Mouse (Mus musculus): Measurements from ENCODE around the gene B4galnt4.
A peak's percentile ranks its signal among the peaks of the same experiment; 100 is the strongest.

Gene B4galnt4

DNA sequence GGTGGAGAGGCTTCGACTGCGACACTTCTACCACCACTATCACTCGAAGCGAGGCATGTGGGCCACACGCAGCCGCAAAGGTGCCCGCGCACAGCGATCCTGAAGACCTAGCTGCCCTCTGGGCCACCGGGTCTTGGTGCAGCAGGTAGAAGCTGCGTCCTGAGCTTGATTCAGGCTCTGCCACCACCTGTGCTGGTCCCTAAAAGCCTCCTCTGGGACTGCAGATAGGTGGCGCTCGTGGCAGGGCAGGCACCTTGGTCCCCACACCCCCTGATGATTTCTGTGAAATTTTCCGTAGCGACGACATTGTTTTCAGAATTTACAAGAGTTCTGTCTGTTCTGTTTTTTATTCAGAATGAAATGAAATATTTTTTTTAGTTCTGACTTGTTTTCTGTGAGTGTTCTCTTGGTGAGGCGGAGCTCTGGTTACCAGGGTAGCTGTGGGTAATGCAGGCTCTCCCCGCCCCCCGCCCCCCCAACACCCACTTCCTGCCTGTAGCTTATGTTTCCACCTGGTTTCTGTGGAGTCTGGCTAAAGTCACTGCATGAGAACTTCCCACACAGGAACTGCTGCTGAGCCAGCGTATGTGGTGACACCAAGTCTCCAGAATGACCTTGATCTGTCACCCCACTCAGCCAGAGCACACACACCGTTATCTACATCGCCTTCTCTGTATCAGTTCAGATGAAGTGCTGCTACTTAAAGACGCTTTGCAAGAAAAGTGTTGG lies 11.3 kb downstream of the B4galnt4 start:
- peak in 1 of 2 experiments; percentile 24 for DNase-seq (ENCODE audit: low spot score in 2 of 2)

DNA sequence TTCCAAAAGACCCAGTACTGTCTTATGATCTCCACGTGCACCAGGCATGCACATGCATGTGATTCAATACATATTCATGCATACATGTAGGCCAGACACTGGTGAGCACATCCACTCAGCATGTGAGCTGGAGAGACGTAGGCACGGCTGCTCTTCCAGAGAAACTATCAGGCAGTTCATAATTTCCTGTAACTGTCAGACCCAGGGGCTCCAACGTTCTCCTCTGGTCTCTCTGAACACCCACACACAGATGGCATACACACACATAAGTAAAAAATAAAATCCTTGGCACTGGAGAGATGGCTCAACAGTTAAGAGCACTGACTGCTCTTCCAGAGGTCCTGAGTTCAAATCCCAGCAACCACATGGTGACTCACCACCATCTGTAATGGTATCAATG lies 12.9 kb downstream of the B4galnt4 start:
- peak in 1 of 2 experiments; percentile 26 for DNase-seq (ENCODE audit: low spot score in 2 of 2)

DNA sequence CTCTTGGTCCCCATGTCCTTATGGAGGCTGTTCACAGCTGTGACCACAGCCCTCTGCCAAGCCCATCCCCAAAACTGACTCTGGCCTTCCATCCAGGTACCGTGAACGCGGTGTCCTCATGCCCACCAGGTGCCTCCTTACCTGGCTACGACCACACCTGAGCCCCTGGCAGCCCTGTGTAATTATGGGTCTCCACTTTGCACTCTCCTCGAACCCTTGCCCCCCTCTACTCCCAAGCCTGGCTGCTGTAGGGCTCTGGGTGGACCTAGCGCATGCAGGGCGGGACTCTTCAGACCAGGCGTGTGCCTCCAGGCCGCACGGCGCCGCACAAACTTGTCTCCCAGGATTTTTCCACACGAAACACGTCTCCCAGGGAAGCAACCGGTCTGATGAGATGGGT lies 16.9 kb downstream of the B4galnt4 start, which contains the start of gene Pkp3:
Gene Pkp3, plus strand, starts transcription at position 378 of the 400 bp plus-strand sequence.
- DNase-seq (ENCODE audit: low spot score in 2 of 2): no peak

DNA sequence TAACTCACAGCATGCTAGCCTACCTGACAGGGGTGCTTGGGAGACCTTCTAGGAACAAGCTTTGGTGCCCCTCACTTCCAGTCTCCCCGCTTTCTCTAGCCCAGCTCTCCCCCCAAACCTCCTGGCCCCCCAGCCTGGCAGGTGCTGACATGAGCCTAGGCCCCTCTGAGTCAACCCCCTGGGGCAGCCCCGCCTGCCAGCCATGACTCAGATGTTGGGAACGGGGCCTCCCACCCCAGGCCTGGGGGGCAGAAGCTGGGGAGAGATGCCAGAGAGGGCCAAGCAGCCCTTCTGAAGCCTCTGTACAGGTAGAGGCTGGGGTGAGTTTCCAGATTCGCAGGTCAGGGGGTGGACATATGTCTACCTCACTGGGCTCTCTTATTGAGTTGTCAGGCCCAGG lies 18.0 kb downstream of the B4galnt4 start:
- DNase-seq (ENCODE audit: low spot score in 2 of 2): no peak

DNA sequence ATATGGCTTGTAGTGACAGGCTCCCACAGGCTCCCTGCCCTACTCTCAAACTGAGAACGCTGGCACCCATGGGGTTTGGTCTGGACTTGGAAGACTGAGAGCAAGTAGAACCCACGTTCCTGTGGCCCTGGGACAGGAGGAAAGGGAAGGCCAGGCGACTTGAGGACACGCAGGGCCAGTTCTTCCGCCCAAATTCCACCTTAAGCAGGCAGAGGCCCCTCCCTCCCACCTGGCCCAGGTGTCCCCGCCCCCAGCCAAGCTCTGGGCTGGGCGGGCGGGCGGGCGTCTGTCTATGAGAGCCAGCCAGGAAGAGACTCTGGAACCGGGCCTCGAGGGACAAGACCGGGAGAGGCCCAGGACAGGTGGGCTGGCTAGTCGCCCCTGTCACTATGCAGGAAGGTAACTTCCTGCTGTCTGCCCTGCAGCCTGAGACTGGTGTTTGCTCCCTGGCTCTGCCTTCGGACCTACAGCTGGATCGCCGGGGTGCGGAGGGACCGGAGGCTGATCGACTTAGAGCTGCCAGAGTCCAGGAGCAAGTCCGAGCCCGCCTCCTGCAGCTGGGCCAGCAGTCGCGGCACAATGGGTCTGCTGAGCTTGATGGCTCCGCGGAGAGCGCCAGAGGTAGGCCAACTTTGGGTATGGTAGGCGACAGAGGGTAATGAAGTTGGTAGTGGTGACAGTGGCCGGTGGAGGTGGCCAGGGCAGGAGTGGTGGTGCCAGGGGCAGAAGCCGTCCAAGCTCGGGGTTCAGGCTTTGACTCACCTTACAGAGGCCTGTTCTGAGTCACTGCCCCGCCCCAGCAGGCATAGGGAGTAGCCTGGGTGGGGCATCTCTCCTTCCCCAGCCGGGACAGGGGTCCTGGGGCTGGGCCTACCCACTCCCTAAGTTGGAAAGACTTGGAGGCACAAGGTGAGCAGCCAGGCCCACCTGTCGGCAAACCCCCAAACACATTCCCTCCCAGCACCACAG lies 18.9 kb downstream of the B4galnt4 start:
- DNase-seq (ENCODE audit: low spot score in 2 of 2): no peak

DNA sequence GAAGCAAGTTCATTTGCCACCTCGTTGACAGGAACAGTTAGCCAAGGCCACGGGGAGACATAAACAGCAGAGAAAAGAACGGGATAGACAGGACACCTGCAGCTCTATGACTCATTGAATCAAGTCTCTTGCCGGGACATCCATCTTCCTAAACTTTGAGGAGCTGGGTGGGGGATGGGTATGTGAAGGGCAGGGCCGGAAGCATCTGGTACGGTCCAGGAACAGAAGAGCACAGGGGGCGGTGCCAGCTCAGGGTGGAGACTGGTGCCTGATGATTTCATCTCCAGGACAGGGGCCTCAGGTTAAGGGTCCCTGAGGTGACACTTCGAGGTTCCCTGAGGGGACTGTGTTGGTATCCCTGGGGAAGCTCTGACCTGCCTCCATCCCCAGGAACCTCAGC lies 27.0 kb downstream of the B4galnt4 start:
- DNase-seq (ENCODE audit: low spot score in 2 of 2): no peak

DNA sequence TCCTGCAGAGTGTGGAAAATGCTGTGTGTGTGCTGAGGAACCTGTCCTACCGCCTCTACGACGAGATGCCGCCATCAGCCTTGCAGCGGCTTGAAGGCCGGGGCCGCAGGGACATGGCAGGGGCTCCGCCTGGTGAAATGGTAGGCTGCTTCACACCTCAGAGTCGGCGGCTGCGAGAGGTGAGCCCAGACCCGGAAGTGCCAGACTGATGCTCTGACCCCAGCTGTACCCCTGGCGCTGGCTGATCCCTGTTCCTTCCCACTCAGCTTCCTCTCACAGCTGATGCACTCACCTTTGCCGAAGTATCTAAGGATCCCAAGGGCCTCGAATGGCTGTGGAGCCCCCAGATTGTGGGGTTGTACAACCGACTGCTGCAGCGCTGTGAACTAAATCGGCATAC lies 27.6 kb downstream of the B4galnt4 start:
- DNase-seq (ENCODE audit: low spot score in 2 of 2): no peak

DNA sequence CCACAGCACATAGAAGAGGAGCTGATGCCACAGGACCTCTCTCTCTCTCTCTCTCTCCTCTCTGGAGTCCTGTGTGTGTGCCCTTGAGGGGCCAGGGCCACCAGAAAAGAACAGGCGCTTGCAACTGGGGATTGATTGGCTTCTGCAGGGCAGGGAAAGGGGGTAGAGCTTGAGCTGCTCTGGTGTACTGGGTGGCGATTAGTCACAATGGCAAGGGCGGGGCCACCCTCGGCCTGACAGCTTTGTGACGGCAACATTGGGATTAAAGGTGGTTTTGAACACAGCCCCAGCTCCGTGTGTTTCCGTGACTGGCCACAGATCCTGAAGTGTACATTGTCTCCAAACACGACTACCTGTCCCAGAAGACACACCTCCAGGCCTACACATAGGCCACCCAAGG lies 29.3 kb downstream of the B4galnt4 start:
- DNase-seq (ENCODE audit: low spot score in 2 of 2): no peak

DNA sequence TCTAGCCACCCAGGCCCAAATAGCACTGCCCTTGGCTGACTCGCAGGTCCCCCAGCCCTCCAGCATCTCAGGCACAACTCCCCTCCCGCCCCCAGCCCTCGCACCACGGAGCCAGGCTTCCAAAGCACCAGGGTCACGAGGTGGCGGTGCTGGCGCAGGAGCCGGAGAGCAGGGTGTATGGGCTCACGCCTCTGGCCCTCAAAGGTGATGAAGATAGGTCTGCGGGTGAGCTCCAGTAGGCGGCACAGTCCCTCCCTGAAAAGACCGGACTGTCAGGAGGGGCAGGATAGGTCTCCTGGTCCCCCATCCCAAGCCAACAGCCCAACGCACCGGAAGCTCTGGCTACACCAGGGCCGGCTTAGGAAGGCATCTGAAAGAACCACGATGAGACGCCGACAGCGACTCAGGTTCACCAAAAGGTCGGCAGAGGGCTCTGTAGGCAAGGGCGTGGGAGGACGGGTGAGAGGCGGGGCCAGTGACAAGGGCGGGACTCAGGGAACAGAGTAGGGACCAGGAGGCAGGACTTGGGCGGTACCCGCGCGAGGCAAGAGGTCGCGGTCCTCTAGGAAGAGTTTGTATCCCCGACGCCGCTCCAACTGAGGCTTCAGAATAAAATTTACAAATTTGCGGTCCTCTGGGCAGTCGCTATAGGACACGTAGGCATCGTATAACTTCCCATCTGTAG lies 31.3 kb downstream of the B4galnt4 start:
- DNase-seq (ENCODE audit: low spot score in 2 of 2): peak in 1 of 2 experiments; percentile 58

DNA sequence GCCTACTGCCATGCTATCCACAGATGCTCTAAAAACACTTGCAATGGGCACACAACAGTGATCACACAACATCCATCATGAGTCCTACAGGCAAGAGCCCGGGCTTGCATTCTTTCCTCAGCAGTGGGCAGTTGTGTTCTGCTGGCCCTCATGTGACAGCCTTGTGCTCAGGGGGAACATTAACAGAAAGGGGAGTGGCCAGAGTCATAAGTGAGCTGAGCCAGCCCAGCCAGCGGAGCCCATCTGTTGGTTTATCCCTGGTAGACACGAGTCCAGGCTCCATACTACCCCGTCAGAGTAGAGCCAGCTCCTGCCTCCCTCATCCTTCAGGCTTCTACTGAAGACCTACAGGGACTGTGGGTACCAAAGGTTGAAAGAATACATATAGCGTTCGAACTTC lies 33.0 kb downstream of the B4galnt4 start:
- no peak for DNase-seq (ENCODE audit: low spot score in 2 of 2)

DNA sequence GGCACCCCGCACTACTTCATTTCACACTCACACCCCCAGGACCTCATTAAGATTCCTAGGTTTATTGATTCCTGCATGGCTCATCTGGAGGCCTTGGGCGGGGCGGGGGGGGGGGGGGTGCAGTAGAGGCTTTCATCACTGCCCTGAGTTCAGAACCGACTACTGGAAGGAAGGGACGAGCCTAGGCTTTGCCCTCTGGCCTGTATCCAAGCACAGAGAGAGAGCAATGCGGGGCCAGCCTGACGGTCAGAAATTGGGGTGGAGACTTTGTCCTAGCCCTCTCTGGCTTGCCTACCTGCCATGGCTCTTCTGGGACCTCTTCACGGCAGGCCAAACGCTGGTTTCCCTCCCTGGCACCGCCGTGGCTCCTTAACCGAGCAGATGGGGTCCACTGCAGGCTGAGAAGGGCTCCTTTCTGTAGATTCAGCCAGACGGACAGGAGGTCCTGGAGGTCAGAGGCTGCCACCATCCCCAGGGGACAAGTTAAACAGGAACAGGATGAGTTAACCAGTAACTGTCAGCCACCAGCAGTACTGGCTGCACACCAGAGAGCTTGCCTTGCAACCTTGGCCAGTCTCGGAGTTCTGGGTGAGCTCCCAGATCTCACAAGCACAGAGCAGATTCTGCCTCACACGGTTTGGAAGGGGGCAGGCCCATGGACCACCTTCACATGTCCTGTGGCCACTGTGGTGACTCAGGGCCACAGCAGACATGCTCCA lies 33.7 kb downstream of the B4galnt4 start:
- DNase-seq (ENCODE audit: low spot score in 2 of 2): no peak

DNA sequence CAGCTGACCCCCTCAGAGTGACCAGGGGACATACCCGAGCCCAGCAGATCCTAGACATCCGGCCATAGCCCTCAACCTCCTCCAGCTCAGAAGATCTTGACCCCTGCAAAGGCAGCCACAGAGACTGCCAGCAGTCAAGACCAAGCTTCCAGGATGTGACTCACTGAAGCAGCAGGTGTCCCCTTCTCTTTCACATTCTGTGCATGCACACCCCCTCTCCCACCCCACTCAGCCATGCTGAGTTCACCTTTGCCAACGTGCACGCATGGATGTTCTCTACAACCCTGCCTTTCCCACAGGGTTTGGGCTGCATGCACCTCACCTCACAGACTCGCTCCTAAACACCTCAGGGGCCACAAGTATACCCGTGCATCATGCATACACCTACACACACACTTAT lies 35.1 kb downstream of the B4galnt4 start:
- DNase-seq (ENCODE audit: low spot score in 2 of 2): no peak

DNA sequence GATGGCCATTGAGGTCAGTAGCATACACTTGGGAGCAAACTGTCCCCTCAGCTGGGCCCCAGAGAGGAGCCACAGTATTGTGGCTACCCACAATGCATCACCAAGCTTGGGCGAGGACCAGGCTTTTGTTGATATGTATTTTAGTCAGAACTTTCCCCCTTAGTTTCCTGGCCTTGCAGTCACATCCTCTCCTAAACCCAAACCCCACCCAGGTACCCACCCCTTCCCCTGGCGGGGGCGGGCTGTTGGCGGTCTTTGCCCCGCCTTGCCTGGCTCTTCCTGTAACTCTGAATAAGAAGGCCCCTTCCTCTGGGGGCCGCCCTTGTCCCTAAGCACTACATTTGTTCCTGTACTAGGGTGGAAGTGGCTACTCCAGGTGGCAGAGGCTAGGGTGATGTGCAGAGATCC lies 35.7 kb downstream of the B4galnt4 start:
- DNase-seq (ENCODE audit: low spot score in 2 of 2): no peak

DNA sequence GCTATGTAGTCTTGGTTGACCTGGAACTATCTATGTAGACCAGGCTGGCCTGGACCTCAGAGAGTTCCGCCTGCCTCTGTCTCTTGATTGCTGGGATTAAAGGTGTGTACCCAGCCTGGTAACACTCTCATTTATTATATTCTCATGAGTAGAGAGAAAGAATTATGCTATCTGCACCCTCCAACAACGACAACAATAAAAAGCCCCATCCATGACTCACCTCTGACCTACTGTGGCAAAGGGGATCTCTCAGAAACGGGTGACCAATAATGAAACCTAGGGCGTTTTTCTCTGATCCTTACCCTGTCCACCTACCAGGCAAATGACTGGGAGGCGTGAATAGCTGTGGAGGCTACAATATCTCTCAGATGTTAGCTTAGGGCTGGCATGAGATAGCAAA lies 36.3 kb downstream of the B4galnt4 start:
- no peak for DNase-seq (ENCODE audit: low spot score in 2 of 2)

DNA sequence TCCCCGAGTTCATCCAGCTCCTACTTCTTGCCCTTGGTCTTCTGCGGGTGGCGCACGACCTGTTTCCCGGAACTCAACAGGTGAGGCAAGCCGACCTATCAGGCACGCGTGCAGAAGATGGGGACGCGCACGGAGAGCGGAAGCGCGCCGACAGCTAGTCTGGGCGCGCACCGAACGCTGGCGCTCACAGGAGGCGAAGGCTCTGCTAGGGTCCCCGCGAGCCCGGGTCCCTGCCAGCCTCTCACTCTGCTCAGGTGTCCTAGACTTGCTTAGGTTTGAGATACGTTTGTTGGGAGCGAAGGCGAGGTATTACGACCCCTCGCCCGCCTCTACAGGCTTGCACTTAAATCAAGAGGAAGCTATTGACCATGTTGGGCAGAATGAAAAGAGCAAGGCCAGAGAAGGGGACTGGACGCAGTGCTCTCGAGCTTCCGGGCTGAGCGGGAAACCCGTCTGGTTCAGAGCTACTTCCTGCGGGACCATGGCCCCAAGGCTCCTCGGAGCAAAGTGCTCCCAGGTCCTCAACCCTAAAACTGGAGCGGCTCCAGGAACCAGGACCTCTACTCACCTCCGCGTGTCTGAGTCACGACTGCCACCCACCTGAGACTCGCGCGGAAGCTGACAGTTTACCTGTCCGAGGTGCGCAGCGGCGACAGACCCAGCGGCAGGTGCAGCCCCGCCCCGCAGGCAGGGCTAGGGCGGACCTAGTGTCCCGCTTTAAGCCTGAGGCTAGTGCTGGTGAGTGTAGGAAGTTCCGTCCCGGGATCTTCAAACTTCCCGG lies 39.2 kb downstream of the B4galnt4 start, which contains the start of gene Sigirr:
Gene Sigirr, minus strand, starts transcription at position 662 of the 781 bp plus-strand sequence.
- DNase-seq (ENCODE audit: low spot score in 2 of 2): no peak

DNA sequence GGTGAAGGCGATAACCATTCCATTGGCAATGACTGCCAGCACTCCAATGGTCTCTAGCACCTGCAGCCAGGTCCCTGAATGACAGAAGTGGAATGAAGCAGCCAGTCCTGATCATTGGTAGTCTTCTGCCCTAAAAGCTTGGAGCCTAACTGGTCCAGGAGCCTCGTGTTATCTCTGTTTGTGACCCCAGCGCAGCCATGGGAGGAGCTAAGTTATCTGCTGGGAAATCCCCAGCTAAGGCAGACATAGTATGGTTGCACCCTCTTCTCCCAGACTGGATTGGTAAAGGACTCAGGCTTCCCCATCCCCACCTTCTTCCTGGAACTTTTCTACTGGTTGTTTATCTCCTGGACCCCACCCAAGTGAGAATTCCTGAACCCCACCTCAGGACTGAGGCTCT lies 42.3 kb downstream of the B4galnt4 start:
- DNase-seq (ENCODE audit: low spot score in 2 of 2): no peak

DNA sequence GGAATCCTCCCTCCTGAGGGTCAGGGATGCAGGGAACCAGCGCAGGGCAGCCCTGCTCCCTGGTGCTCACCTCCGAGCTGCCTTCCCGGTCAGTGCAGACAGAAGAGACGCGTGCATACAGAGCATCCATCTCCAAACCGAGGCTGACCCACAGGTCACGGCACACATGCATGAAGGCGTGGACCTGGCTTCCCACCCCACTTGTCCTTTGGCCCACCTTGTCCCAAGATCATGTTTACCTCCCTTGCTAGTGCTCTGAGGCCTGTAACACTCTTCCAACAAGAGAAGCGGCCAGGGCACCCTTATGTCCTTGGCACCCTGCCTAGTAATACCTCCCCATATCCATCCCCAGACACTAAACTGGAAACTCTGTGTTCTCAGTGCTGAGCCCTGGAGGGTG lies 55.0 kb downstream of the B4galnt4 start:
- no peak for DNase-seq (ENCODE audit: low spot score in 2 of 2)

DNA sequence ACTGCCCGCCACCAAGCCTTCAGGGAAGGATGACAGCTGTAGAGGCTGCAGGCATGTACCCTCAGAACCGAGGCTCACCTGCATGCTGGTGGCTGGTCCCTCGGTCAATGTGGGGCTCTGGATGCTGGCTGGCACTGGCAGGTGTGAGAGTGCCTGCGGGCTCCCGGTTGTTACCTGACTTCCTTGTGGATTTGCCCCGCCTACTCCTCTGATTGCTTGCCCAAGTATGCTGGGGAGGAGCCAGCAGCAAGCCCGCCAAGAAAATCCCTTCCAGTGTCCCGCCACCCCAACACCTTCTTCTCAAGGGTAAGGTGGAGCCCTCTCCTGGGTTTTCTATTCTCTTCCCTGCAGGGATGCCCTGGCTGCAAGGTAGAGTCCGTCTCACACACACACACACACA lies 56.7 kb downstream of the B4galnt4 start, which contains the start of gene Ano9:
Gene Ano9, minus strand, starts transcription at position 171 of the 400 bp plus-strand sequence.
- DNase-seq (ENCODE audit: low spot score in 2 of 2): no peak

DNA sequence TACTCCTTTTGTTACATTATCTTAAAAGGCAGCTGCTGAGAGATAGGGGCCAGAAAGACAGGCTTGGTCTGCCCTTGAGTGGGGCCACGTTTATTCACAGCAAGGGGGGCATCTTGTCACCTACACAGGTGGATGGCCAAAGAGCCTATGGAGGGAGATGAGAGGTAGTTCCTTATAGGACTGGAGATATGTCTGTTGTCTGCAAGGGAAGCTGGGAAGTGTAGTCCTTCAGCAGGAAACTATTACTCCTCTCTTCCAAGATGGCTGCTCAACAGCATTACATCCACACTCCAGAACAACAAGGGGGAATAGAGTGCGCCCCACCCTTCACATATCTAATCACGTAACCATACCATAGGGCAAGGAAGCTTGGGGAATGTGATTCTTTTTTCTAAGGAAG lies 58.6 kb downstream of the B4galnt4 start:
- DNase-seq (ENCODE audit: low spot score in 2 of 2): no peak

DNA sequence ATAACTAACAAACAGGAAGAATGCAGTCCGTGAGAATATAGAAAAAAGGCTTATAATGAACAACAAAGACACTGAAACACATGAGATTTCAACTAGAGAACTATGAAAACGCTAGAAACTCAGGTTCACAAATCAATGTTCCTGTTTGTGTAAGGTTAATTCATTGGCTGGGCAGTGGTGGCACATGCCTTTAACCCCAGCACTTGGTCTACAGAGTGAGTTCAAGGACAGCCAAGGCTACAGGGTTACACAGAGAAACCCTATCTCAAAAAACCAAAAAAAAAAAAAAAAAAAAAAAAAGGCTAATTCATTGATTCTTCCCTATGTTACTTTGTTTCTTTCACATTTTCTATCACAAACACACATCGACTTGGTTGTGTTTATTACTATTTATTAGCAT lies 59.7 kb downstream of the B4galnt4 start:
- DNase-seq (ENCODE audit: low spot score in 2 of 2): no peak

All from left cerebral cortex, adult 9 months (tissue).